Mouse (Mus musculus): Measurements from ENCODE around the gene Snx25. TPM values are rescaled to one million over a fixed set of nuclear protein-coding genes. Genes with fewer than 3 reads are reported as not detected.

Snx25 gene
- polyA plus RNA-seq, 2 experiments: 4.2 to 4.3 TPM

GRCm38 (mm10) chr8:46143470-46143869 is 8.5 kb downstream of the Snx25 start:
- Histone ChIP-seq H3K9ac (replicated peaks) (no peak overlapping the region), H3K36me3 (replicated peaks; ENCODE audit: control insufficient read depth, insufficient read depth, low read depth) (no peaks in the 10 kb centered on the region), H3K4me1 (replicated peaks; ENCODE audit: control insufficient read depth in 2 of 2, insufficient read depth in 2 of 2, low read length in 1 of 2) (peaks cover 3 to 5% of the 10 kb centered on the region in 2 experiments; a peak in 3 of 4 replicates), H3K9me3 (ENCODE audit: control insufficient read depth, low read length) (no peaks in the 10 kb centered on the region), H3K27me3 (ENCODE audit: control insufficient read depth, insufficient read depth, low read length) (no peaks in the 10 kb centered on the region), H3K4me3 (ENCODE audit: insufficient read depth in 1 of 2, low read depth in 2 of 2, low read length in 2 of 2) (no peak overlapping the region), H3K27ac (no peak overlapping the region), H3K4me2 (ENCODE audit: low read depth) (no peak overlapping the region)
- ATAC-seq (ENCODE audit: insufficient read depth) (no peak), DNase-seq (ENCODE audit: low read depth in 3 of 3, low spot score in 3 of 3) (no peak)
- TF ChIP-seq EP300 (IDR thresholded peaks at IDR 0.05; ENCODE audit: low read depth) (no peak), CTCF (IDR thresholded peaks at IDR 0.05; ENCODE audit: low read depth) (no peak)
- WGBS (ENCODE audit: insufficient replicate concordance): 26% methylated on average over 5 of the region's 5 CpGs

- peaks cover 3 to 5% of the 10 kb centered on the region in 2 experiments; a peak in 3 of 4 replicates for H3K4me1 ChIP-seq (replicated peaks; ENCODE audit: control insufficient read depth in 2 of 2, insufficient read depth in 2 of 2, low read length in 1 of 2)
- TF ChIP-seq EP300 (IDR thresholded peaks at IDR 0.05; ENCODE audit: low read depth): no peak
- TF ChIP-seq CTCF (IDR thresholded peaks at IDR 0.05; ENCODE audit: low read depth): no peak
- ATAC-seq (ENCODE audit: insufficient read depth): no peak
Measured at GRCm38 (mm10) chr8:46142498-46143081, 9.4 kb downstream of the Snx25 start.

GRCm38 (mm10) chr8:46141688-46142087 is 10.3 kb downstream of the Snx25 start:
- Histone ChIP-seq H3K27ac (no peak overlapping the region), H3K4me3 (ENCODE audit: insufficient read depth in 1 of 2, low read depth in 2 of 2, low read length in 2 of 2) (no peak overlapping the region), H3K9ac (replicated peaks) (no peak overlapping the region), H3K9me3 (ENCODE audit: control insufficient read depth, low read length) (no peaks in the 10 kb centered on the region), H3K4me1 (replicated peaks; ENCODE audit: control insufficient read depth in 2 of 2, insufficient read depth in 2 of 2, low read length in 1 of 2) (peaks cover 3 to 5% of the 10 kb centered on the region in 2 experiments; a peak in 3 of 4 replicates), H3K36me3 (replicated peaks; ENCODE audit: control insufficient read depth, insufficient read depth, low read depth) (no peaks in the 10 kb centered on the region), H3K4me2 (ENCODE audit: low read depth) (no peak overlapping the region), H3K27me3 (ENCODE audit: control insufficient read depth, insufficient read depth, low read length) (no peaks in the 10 kb centered on the region)
- DNase-seq (ENCODE audit: low read depth in 3 of 3, low spot score in 3 of 3) (no peak), ATAC-seq (ENCODE audit: insufficient read depth) (no peak)
- 49% methylated on average over 3 of the region's 3 CpGs for WGBS (ENCODE audit: insufficient replicate concordance)
- TF ChIP-seq EP300 (IDR thresholded peaks at IDR 0.05; ENCODE audit: low read depth) (no peak), CTCF (IDR thresholded peaks at IDR 0.05; ENCODE audit: low read depth) (no peak)

More at GRCm38 (mm10) chr8:46142498-46143081, 9.4 kb downstream of the Snx25 start:
- Histone ChIP-seq H3K27ac (no peak overlapping the region), H3K27me3 (ENCODE audit: control insufficient read depth, insufficient read depth, low read length) (no peaks in the 10 kb centered on the region), H3K36me3 (replicated peaks; ENCODE audit: control insufficient read depth, insufficient read depth, low read depth) (no peaks in the 10 kb centered on the region), H3K4me3 (ENCODE audit: insufficient read depth in 1 of 2, low read depth in 2 of 2, low read length in 2 of 2) (no peak overlapping the region), H3K4me2 (ENCODE audit: low read depth) (no peak overlapping the region), H3K9ac (replicated peaks) (no peak overlapping the region), H3K9me3 (ENCODE audit: control insufficient read depth, low read length) (no peaks in the 10 kb centered on the region)
- WGBS (ENCODE audit: insufficient replicate concordance): 59% methylated on average over 4 of the region's 4 CpGs
- DNase-seq (ENCODE audit: low read depth in 3 of 3, low spot score in 3 of 3): no peak

- ATAC-seq (ENCODE audit: insufficient read depth): no peak
Measured at GRCm38 (mm10) chr8:46140376-46141120, 11.4 kb downstream of the Snx25 start.

More at GRCm38 (mm10) chr8:46140376-46141120, 11.4 kb downstream of the Snx25 start:
- Histone ChIP-seq H3K9ac (replicated peaks) (no peak overlapping the region), H3K27me3 (ENCODE audit: control insufficient read depth, insufficient read depth, low read length) (no peaks in the 10 kb centered on the region), H3K4me1 (replicated peaks; ENCODE audit: control insufficient read depth in 2 of 2, insufficient read depth in 2 of 2, low read length in 1 of 2) (peaks cover 3 to 5% of the 10 kb centered on the region in 2 experiments; a peak in 3 of 4 replicates), H3K36me3 (replicated peaks; ENCODE audit: control insufficient read depth, insufficient read depth, low read depth) (no peaks in the 10 kb centered on the region), H3K27ac (no peak overlapping the region), H3K9me3 (ENCODE audit: control insufficient read depth, low read length) (no peaks in the 10 kb centered on the region), H3K4me3 (ENCODE audit: insufficient read depth in 1 of 2, low read depth in 2 of 2, low read length in 2 of 2) (no peak overlapping the region), H3K4me2 (ENCODE audit: low read depth) (no peak overlapping the region)
- WGBS (ENCODE audit: insufficient replicate concordance): 62% methylated on average over 9 of the region's 9 CpGs
- no peak for DNase-seq (ENCODE audit: low read depth in 3 of 3, low spot score in 3 of 3)
- TF ChIP-seq EP300 (IDR thresholded peaks at IDR 0.05; ENCODE audit: low read depth) (no peak), CTCF (IDR thresholded peaks at IDR 0.05; ENCODE audit: low read depth) (no peak)

Data from liver, embryonic 14.5 days (tissue).